Mouse (Mus musculus): ENCODE results near the gene Kank4. TPM values are rescaled to one million over a fixed set of nuclear protein-coding genes. Genes with fewer than 3 reads are reported as not detected.
A peak's percentile ranks its signal among the peaks of the same experiment; 100 is the strongest.

The Kank4 gene
- polyA plus RNA-seq, 1 experiment from 2014 or later: 0.58 TPM

GRCm38 (mm10) chr4:98822478-98822877, 5.1 kb upstream of the Kank4 start:
- H3K27me3 ChIP-seq (replicated peaks): peaks cover 23% of the 10 kb centered on the region
- H3K27ac ChIP-seq: no peak overlapping the region
- no peaks in the 10 kb centered on the region for H3K9me3 ChIP-seq
- H3K9ac ChIP-seq: no peak overlapping the region
- H3K36me3 ChIP-seq (replicated peaks): no peaks in the 10 kb centered on the region
- no peak overlapping the region for H3K4me2 ChIP-seq
- WGBS: 79% methylated on average over 3 of the region's 3 CpGs
- ATAC-seq (replicated peaks): no peak
- peaks cover 5% of the 10 kb centered on the region for H3K4me1 ChIP-seq
- no peak overlapping the region for H3K4me3 ChIP-seq

- H3K4me3 ChIP-seq: no peak overlapping the region
- H3K4me2 ChIP-seq: no peak overlapping the region
- no peaks in the 10 kb centered on the region for H3K36me3 ChIP-seq (replicated peaks)
- WGBS: 79% methylated on average over 10 of the region's 10 CpGs
- H3K27me3 ChIP-seq (replicated peaks): peaks cover 50% of the 10 kb centered on the region
- H3K9me3 ChIP-seq: no peaks in the 10 kb centered on the region
- no peak overlapping the region for H3K9ac ChIP-seq
- H3K27ac ChIP-seq: no peak overlapping the region
- ATAC-seq (replicated peaks): no peak
- H3K4me1 ChIP-seq: peaks cover 11% of the 10 kb centered on the region
Measured at GRCm38 (mm10) chr4:98819216-98819755, 1.9 kb upstream of the Kank4 start.

GRCm38 (mm10) chr4:98816807-98817183, 542 bp downstream of the Kank4 start:
- 0 out of 2 replicates have a peak, but pooled peaks have one; percentile 16 for ATAC-seq (replicated peaks)
- no peaks in the 10 kb centered on the region for H3K9me3 ChIP-seq
- WGBS: 2% methylated on average over 14 of the region's 14 CpGs
- peak overlapping the region; percentile 99 for H3K4me2 ChIP-seq
- peak overlapping the region; percentile 59 for H3K4me3 ChIP-seq
- H3K27me3 ChIP-seq (replicated peaks): peaks cover 50% of the 10 kb centered on the region
- H3K36me3 ChIP-seq (replicated peaks): no peaks in the 10 kb centered on the region
- peaks cover 11% of the 10 kb centered on the region for H3K4me1 ChIP-seq
- H3K9ac ChIP-seq: peak overlapping the region; percentile 50
- no peak overlapping the region for H3K27ac ChIP-seq

DNA sequence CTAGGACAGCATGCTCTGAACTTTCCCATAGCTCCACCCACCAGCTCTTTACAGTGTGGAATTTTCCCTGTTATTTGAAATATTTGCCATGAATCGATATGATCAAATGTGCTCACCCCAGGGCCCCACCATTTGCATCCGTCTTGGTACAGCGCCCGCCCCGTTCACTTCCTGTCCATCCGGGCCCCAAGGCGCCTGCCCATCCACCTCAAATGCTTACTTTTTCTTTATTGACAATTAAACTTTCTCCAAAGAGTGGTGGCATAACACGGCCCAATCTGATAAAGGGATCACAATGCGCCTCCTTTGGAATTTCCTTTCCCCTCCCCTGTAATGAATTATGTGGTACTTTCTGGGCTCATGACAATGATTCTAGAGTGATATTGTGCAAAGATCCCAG, 11.0 kb downstream of the Kank4 start:
- ATAC-seq (replicated peaks): no peak
- no peak overlapping the region for H3K4me3 ChIP-seq
- no peak overlapping the region for H3K9ac ChIP-seq
- no peak overlapping the region for H3K4me2 ChIP-seq
- H3K4me1 ChIP-seq: no peaks in the 10 kb centered on the region
- WGBS: 90% methylated on average over 9 of the region's 9 CpGs
- H3K27ac ChIP-seq: no peak overlapping the region
- no peaks in the 10 kb centered on the region for H3K27me3 ChIP-seq (replicated peaks)
- no peaks in the 10 kb centered on the region for H3K36me3 ChIP-seq (replicated peaks)
- no peaks in the 10 kb centered on the region for H3K9me3 ChIP-seq

DNA sequence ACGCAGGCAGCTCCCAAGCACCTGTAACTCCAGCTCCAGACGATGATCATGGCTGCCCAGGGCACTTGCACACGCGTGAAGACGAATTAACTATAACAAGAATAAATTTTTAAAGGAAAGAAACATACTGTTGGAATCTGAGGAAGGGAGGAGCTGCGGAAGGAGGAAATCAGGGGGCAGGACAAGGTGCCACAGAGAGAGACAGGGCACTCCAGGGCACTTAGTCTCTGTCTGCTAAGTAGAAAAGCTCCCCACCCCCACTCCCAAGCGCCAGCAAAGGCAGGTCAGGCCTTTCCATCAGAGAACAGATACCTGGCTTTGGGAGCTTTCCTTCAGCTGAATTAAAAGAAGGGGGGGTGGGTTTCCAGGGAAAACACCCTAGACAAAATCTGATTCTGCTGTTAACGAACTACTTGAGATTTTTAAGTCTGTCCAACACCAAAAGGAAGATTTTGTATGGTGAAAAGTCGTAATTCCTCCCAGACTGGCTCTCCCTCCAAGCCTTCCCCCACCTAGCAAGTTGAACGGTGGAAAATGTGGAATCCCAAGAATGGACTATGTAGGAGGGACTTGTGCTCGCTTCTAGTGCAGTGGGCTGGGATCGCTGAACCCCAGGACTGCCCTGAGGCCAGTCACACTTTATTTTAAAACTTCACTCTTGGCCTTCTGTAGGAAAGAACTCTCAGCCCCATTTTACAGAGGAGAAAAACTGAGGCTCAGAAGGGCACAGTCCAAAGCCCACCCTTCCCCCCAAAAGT, 11.9 kb downstream of the Kank4 start:
- Histone ChIP-seq H3K4me1 (no peaks in the 10 kb centered on the region), H3K9me3 (no peaks in the 10 kb centered on the region), H3K4me2 (no peak overlapping the region), H3K27me3 (replicated peaks) (no peaks in the 10 kb centered on the region), H3K36me3 (replicated peaks) (no peaks in the 10 kb centered on the region), H3K27ac (no peak overlapping the region), H3K4me3 (no peak overlapping the region), H3K9ac (no peak overlapping the region)
- ATAC-seq (replicated peaks): no peak
- 71% methylated on average over 12 of the region's 12 CpGs for WGBS

GRCm38 (mm10) chr4:98804476-98805134, 12.7 kb downstream of the Kank4 start:
- no peak for ATAC-seq (replicated peaks)
- H3K9me3 ChIP-seq: no peaks in the 10 kb centered on the region
- no peaks in the 10 kb centered on the region for H3K27me3 ChIP-seq (replicated peaks)
- no peaks in the 10 kb centered on the region for H3K4me1 ChIP-seq
- no peak overlapping the region for H3K4me2 ChIP-seq
- H3K4me3 ChIP-seq: no peak overlapping the region
- no peaks in the 10 kb centered on the region for H3K36me3 ChIP-seq (replicated peaks)
- no peak overlapping the region for H3K27ac ChIP-seq
- no peak overlapping the region for H3K9ac ChIP-seq
- WGBS: 75% methylated on average over 7 of the region's 7 CpGs

DNA sequence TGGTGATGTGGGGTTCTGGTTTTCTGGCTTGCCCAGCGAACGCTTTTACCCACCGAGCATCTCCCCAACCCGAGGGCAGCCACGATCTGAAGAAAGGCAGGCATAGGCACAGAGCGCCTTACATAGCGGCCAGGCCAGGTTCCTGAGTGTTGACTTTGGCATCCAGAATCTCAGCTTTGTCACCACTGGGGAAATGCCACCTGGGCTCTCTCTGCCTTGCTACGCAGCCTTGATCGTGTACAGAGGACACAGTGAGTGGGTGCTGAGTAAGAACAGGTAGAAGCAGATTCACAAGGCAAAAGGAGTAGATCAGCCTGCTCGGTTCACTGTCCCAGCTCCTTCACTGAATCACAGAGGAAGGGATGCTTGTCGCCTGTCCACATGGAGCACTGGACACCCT, 15.6 kb downstream of the Kank4 start:
- Histone ChIP-seq H3K9ac (no peak overlapping the region), H3K4me3 (no peak overlapping the region), H3K27ac (no peak overlapping the region), H3K36me3 (replicated peaks) (no peaks in the 10 kb centered on the region), H3K9me3 (no peaks in the 10 kb centered on the region), H3K4me2 (no peak overlapping the region), H3K4me1 (peaks cover 3% of the 10 kb centered on the region), H3K27me3 (replicated peaks) (no peaks in the 10 kb centered on the region)
- WGBS: 96% methylated on average over 11 of the region's 11 CpGs
- no peak for ATAC-seq (replicated peaks)

DNA sequence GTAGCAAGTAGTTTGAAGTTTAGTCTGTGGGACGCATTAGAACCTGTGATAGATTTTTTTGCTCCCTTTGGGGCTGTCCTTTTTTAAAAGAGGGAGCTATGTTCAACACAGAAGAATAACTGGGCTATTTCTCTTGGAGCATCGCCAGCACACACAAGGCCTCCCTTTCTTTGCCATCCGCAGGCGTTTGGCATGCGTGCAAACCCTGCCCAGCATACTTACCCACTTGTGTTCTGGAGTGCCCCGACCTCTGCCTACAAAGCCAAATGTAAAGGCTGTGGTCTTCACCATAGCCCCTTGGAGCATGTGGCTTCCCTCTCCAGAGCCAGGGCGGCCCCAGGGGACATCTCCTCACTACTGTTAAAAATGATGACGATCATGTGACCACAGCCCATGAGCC, 16.5 kb downstream of the Kank4 start:
- H3K4me3 ChIP-seq: no peak overlapping the region
- H3K27ac ChIP-seq: no peak overlapping the region
- no peaks in the 10 kb centered on the region for H3K27me3 ChIP-seq (replicated peaks)
- H3K4me1 ChIP-seq: peaks cover 8% of the 10 kb centered on the region
- no peak overlapping the region for H3K4me2 ChIP-seq
- no peak for ATAC-seq (replicated peaks)
- WGBS: 76% methylated on average over 8 of the region's 8 CpGs
- no peaks in the 10 kb centered on the region for H3K9me3 ChIP-seq
- no peak overlapping the region for H3K9ac ChIP-seq
- no peaks in the 10 kb centered on the region for H3K36me3 ChIP-seq (replicated peaks)

DNA sequence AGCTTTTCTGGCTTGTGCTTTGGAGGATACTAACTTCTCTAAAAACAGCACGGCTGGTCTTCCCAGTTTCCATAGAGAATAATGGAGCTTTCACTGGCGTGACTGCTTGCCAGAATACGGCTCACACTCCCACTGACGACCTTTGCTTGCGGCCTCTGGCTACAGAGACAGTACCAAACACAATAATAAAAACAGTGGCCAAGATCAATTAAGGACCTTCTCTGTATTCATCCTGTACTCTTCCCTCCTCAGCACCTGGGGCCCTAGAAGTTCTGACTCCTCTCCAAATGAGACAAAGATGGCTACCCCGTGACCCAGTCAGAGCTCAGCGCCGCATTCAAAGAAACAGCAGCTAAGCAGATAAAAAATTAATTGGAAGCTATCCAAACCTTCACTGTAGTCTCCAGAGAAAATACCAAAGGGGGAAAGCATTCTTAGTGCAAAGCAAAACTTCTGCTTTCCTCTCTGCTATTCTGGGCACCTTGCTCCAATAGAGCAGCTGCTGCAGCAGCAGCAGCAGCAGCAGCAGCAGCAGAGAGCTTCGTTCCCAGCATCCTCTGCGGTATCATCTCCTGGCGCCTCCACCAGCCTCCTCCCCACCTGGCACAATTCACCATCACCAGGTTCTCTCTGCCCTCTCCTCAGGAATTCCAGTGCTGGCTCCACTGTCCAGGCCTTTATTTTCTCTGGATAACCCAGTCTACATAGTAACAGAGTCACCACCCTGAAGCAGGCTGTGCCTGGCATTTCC, 20.6 kb downstream of the Kank4 start:
- no peaks in the 10 kb centered on the region for H3K9me3 ChIP-seq
- H3K27ac ChIP-seq: peak overlapping the region; percentile 43
- no peak overlapping the region for H3K4me3 ChIP-seq
- 0 out of 2 replicates have a peak overlapping the region, but pooled peaks have one; percentile 0 for H3K4me2 ChIP-seq
- peak; percentile 62 for ATAC-seq (replicated peaks)
- WGBS: 52% methylated on average over 11 of the region's 11 CpGs
- H3K4me1 ChIP-seq: peaks cover 8% of the 10 kb centered on the region
- H3K36me3 ChIP-seq (replicated peaks): no peaks in the 10 kb centered on the region
- no peaks in the 10 kb centered on the region for H3K27me3 ChIP-seq (replicated peaks)
- no peak overlapping the region for H3K9ac ChIP-seq

DNA sequence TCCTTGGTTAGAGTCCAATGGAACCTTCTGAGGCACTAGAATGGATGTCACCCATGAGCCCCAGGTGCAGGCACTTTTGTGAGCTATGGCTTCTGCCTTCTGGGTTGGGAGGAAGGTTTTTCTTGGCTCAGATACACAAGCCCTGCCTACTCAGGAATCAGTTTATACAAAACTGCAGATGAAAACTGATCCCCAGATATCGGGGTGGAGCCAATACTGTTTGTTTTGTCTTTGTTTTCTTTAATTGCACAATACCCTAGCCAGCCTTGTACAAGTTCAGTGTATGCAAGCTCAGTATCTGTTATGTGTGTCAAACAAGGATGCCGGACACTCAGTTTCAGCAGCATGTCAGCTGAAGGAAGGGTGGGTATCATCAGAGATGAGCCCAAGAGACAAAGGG, 22.1 kb downstream of the Kank4 start:
- 87% methylated on average over 2 of the region's 2 CpGs for WGBS

GRCm38 (mm10) chr4:98793486-98793885, 23.9 kb downstream of the Kank4 start:
- 93% methylated on average over 9 of the region's 9 CpGs for WGBS
- H3K9ac ChIP-seq: no peak overlapping the region
- no peaks in the 10 kb centered on the region for H3K36me3 ChIP-seq (replicated peaks)
- H3K4me3 ChIP-seq: no peak overlapping the region
- H3K9me3 ChIP-seq: no peaks in the 10 kb centered on the region
- no peak for ATAC-seq (replicated peaks)
- H3K4me1 ChIP-seq: peaks cover 23% of the 10 kb centered on the region
- no peak overlapping the region for H3K27ac ChIP-seq
- no peak overlapping the region for H3K4me2 ChIP-seq
- H3K27me3 ChIP-seq (replicated peaks): no peaks in the 10 kb centered on the region

More for the DNA sequence above, 22.1 kb downstream of the Kank4 start:
- no peaks in the 10 kb centered on the region for H3K36me3 ChIP-seq (replicated peaks)
- H3K4me2 ChIP-seq: no peak overlapping the region
- H3K4me1 ChIP-seq: peaks cover 11% of the 10 kb centered on the region
- H3K9me3 ChIP-seq: no peaks in the 10 kb centered on the region
- no peak overlapping the region for H3K9ac ChIP-seq
- H3K27ac ChIP-seq: no peak overlapping the region
- H3K4me3 ChIP-seq: no peak overlapping the region
- no peak for ATAC-seq (replicated peaks)
- no peaks in the 10 kb centered on the region for H3K27me3 ChIP-seq (replicated peaks)

GRCm38 (mm10) chr4:98790721-98791120, 26.6 kb downstream of the Kank4 start:
- Histone ChIP-seq H3K9me3 (no peaks in the 10 kb centered on the region), H3K36me3 (replicated peaks) (no peaks in the 10 kb centered on the region), H3K27me3 (replicated peaks) (no peaks in the 10 kb centered on the region), H3K4me1 (peaks cover 15% of the 10 kb centered on the region), H3K9ac (no peak overlapping the region), H3K4me2 (no peak overlapping the region), H3K4me3 (no peak overlapping the region), H3K27ac (no peak overlapping the region; the same call in 1 of the 2 replicates)
- ATAC-seq (replicated peaks): no peak
- WGBS: 23% methylated on average over 1 of the region's 1 CpGs

Data from midbrain, embryonic 15.5 days (tissue).